Mouse (Mus musculus): ENCODE measurements around the gene Plekhg3. TPM values are rescaled to one million over a fixed set of nuclear protein-coding genes. Genes with fewer than 3 reads are reported as not detected.

Plekhg3 gene
- polyA plus RNA-seq, 1 experiment from 2014 or later, result 8.8 TPM

GRCm38 (mm10) chr12:76554392-76554791, 23.7 kb downstream of the Plekhg3 start:
- Histone ChIP-seq H3K4me2 (ENCODE audit: low read depth, low read length) (no peak overlapping the region), H3K27me3 (replicated peaks; ENCODE audit: control insufficient read depth, insufficient read depth, low read length) (no peaks in the 10 kb centered on the region), H3K9ac (ENCODE audit: low read depth, low read length) (no peak overlapping the region), H3K4me1 (ENCODE audit: control insufficient read depth, insufficient read depth, low read length) (peaks cover 68% of the 10 kb centered on the region), H3K4me3 (ENCODE audit: low read length) (no peak overlapping the region), H3K27ac (ENCODE audit: low read length) (peak overlapping the region; percentile 92), H3K36me3 (ENCODE audit: control insufficient read depth, insufficient read depth, low read length) (no peaks in the 10 kb centered on the region), H3K9me3 (ENCODE audit: control insufficient read depth, low read length) (no peaks in the 10 kb centered on the region)
- WGBS, result 57% methylated on average over 3 of the region's 3 CpGs
- ATAC-seq, result no peak

- H3K9me3 ChIP-seq (ENCODE audit: control insufficient read depth, low read length), result no peaks in the 10 kb centered on the region
- H3K4me2 ChIP-seq (ENCODE audit: low read depth, low read length), result no peak overlapping the region
- H3K36me3 ChIP-seq (ENCODE audit: control insufficient read depth, insufficient read depth, low read length), result no peaks in the 10 kb centered on the region; the same call in 1 of the 2 replicates
- no peak overlapping the region for H3K4me3 ChIP-seq (ENCODE audit: low read length)
- H3K4me1 ChIP-seq (ENCODE audit: control insufficient read depth, insufficient read depth, low read length), result peaks cover 64% of the 10 kb centered on the region
- 88% methylated on average over 3 of the region's 3 CpGs for WGBS
- no peaks in the 10 kb centered on the region for H3K27me3 ChIP-seq (replicated peaks; ENCODE audit: control insufficient read depth, insufficient read depth, low read length)
- H3K9ac ChIP-seq (ENCODE audit: low read depth, low read length), result no peak overlapping the region
- ATAC-seq, result no peak
- 0 out of 2 replicates have a peak overlapping the region, but pooled peaks have one; percentile 23 for H3K27ac ChIP-seq (ENCODE audit: low read length)
These were observed 24.2 kb downstream of the Plekhg3 start for GRCm38 (mm10) chr12:76554871-76555386.

- no peak for ATAC-seq
- H3K36me3 ChIP-seq (ENCODE audit: control insufficient read depth, insufficient read depth, low read length), result peaks cover 8% of the 10 kb centered on the region
- H3K4me3 ChIP-seq (ENCODE audit: low read length), result no peak overlapping the region
- H3K9ac ChIP-seq (ENCODE audit: low read depth, low read length), result no peak overlapping the region
- peaks cover 60% of the 10 kb centered on the region for H3K4me1 ChIP-seq (ENCODE audit: control insufficient read depth, insufficient read depth, low read length)
- no peaks in the 10 kb centered on the region for H3K9me3 ChIP-seq (ENCODE audit: control insufficient read depth, low read length)
- WGBS, result 79% methylated on average over 7 of the region's 7 CpGs
- H3K4me2 ChIP-seq (ENCODE audit: low read depth, low read length), result no peak overlapping the region
- no peak overlapping the region for H3K27ac ChIP-seq (ENCODE audit: low read length)
- H3K27me3 ChIP-seq (replicated peaks; ENCODE audit: control insufficient read depth, insufficient read depth, low read length), result no peaks in the 10 kb centered on the region
These were observed 25.5 kb downstream of the Plekhg3 start for GRCm38 (mm10) chr12:76556187-76556586.

- peak overlapping the region; percentile 25; the same call in 1 of the 2 replicates for H3K9ac ChIP-seq (ENCODE audit: low read depth, low read length)
- H3K4me1 ChIP-seq (ENCODE audit: control insufficient read depth, insufficient read depth, low read length), result peaks cover 56% of the 10 kb centered on the region
- H3K9me3 ChIP-seq (ENCODE audit: control insufficient read depth, low read length), result no peaks in the 10 kb centered on the region
- WGBS, result 25% methylated on average over 6 of the region's 6 CpGs
- no peak overlapping the region for H3K4me3 ChIP-seq (ENCODE audit: low read length)
- H3K4me2 ChIP-seq (ENCODE audit: low read depth, low read length), result no peak overlapping the region
- no peaks in the 10 kb centered on the region for H3K27me3 ChIP-seq (replicated peaks; ENCODE audit: control insufficient read depth, insufficient read depth, low read length)
- peak overlapping the region; percentile 49 for H3K27ac ChIP-seq (ENCODE audit: low read length)
- H3K36me3 ChIP-seq (ENCODE audit: control insufficient read depth, insufficient read depth, low read length), result peaks cover 8% of the 10 kb centered on the region
- no peak for ATAC-seq
These were observed 26.2 kb downstream of the Plekhg3 start for GRCm38 (mm10) chr12:76556745-76557389.

GRCm38 (mm10) chr12:76558206-76558605, 27.5 kb downstream of the Plekhg3 start:
- Histone ChIP-seq H3K9ac (ENCODE audit: low read depth, low read length) (no peak overlapping the region), H3K4me1 (ENCODE audit: control insufficient read depth, insufficient read depth, low read length) (peaks cover 43% of the 10 kb centered on the region), H3K27me3 (replicated peaks; ENCODE audit: control insufficient read depth, insufficient read depth, low read length) (no peaks in the 10 kb centered on the region), H3K36me3 (ENCODE audit: control insufficient read depth, insufficient read depth, low read length) (peaks cover 11% of the 10 kb centered on the region), H3K27ac (ENCODE audit: low read length) (peak overlapping the region; percentile 79), H3K4me2 (ENCODE audit: low read depth, low read length) (no peak overlapping the region), H3K9me3 (ENCODE audit: control insufficient read depth, low read length) (no peaks in the 10 kb centered on the region), H3K4me3 (ENCODE audit: low read length) (no peak overlapping the region)
- 41% methylated on average over 5 of the region's 5 CpGs for WGBS
- ATAC-seq, result peak; percentile 91

- H3K9ac ChIP-seq (ENCODE audit: low read depth, low read length), result no peak overlapping the region
- peaks cover 15% of the 10 kb centered on the region for H3K36me3 ChIP-seq (ENCODE audit: control insufficient read depth, insufficient read depth, low read length)
- no peak overlapping the region for H3K4me2 ChIP-seq (ENCODE audit: low read depth, low read length)
- H3K4me3 ChIP-seq (ENCODE audit: low read length), result no peak overlapping the region
- no peak overlapping the region for H3K27ac ChIP-seq (ENCODE audit: low read length)
- no peak for ATAC-seq
- no peaks in the 10 kb centered on the region for H3K27me3 ChIP-seq (replicated peaks; ENCODE audit: control insufficient read depth, insufficient read depth, low read length)
- WGBS, result 81% methylated on average over 4 of the region's 4 CpGs
- H3K4me1 ChIP-seq (ENCODE audit: control insufficient read depth, insufficient read depth, low read length), result peaks cover 9% of the 10 kb centered on the region; the same call in 1 of the 2 replicates
- no peaks in the 10 kb centered on the region for H3K9me3 ChIP-seq (ENCODE audit: control insufficient read depth, low read length)
These were observed 31.5 kb downstream of the Plekhg3 start for GRCm38 (mm10) chr12:76562196-76562595.

GRCm38 (mm10) chr12:76566284-76566683, 35.6 kb downstream of the Plekhg3 start:
- peaks cover 14% of the 10 kb centered on the region for H3K36me3 ChIP-seq (ENCODE audit: control insufficient read depth, insufficient read depth, low read length)
- no peaks in the 10 kb centered on the region for H3K9me3 ChIP-seq (ENCODE audit: control insufficient read depth, low read length)
- H3K4me1 ChIP-seq (ENCODE audit: control insufficient read depth, insufficient read depth, low read length), result no peaks in the 10 kb centered on the region
- no peak overlapping the region for H3K4me3 ChIP-seq (ENCODE audit: low read length)
- H3K27me3 ChIP-seq (replicated peaks; ENCODE audit: control insufficient read depth, insufficient read depth, low read length), result no peaks in the 10 kb centered on the region
- no peak overlapping the region for H3K27ac ChIP-seq (ENCODE audit: low read length)
- H3K9ac ChIP-seq (ENCODE audit: low read depth, low read length), result no peak overlapping the region
- 86% methylated on average over 10 of the region's 10 CpGs for WGBS
- no peak overlapping the region for H3K4me2 ChIP-seq (ENCODE audit: low read depth, low read length)
- ATAC-seq, result no peak

GRCm38 (mm10) chr12:76570221-76570940, 39.7 kb downstream of the Plekhg3 start:
- H3K9me3 ChIP-seq (ENCODE audit: control insufficient read depth, low read length), result no peaks in the 10 kb centered on the region
- H3K4me1 ChIP-seq (ENCODE audit: control insufficient read depth, insufficient read depth, low read length), result no peaks in the 10 kb centered on the region
- H3K36me3 ChIP-seq (ENCODE audit: control insufficient read depth, insufficient read depth, low read length), result peaks cover 15% of the 10 kb centered on the region
- no peak for ATAC-seq
- H3K9ac ChIP-seq (ENCODE audit: low read depth, low read length), result no peak overlapping the region
- H3K27ac ChIP-seq (ENCODE audit: low read length), result no peak overlapping the region
- H3K27me3 ChIP-seq (replicated peaks; ENCODE audit: control insufficient read depth, insufficient read depth, low read length), result no peaks in the 10 kb centered on the region
- no peak overlapping the region for H3K4me3 ChIP-seq (ENCODE audit: low read length)
- no peak overlapping the region for H3K4me2 ChIP-seq (ENCODE audit: low read depth, low read length)
- 65% methylated on average over 9 of the region's 9 CpGs for WGBS

GRCm38 (mm10) chr12:76571266-76571665, 40.6 kb downstream of the Plekhg3 start:
- no peak overlapping the region for H3K9ac ChIP-seq (ENCODE audit: low read depth, low read length)
- no peak overlapping the region for H3K4me3 ChIP-seq (ENCODE audit: low read length)
- ATAC-seq, result no peak
- H3K36me3 ChIP-seq (ENCODE audit: control insufficient read depth, insufficient read depth, low read length), result peaks cover 21% of the 10 kb centered on the region
- no peaks in the 10 kb centered on the region for H3K27me3 ChIP-seq (replicated peaks; ENCODE audit: control insufficient read depth, insufficient read depth, low read length)
- H3K27ac ChIP-seq (ENCODE audit: low read length), result no peak overlapping the region
- H3K9me3 ChIP-seq (ENCODE audit: control insufficient read depth, low read length), result no peaks in the 10 kb centered on the region
- 81% methylated on average over 10 of the region's 10 CpGs for WGBS
- H3K4me2 ChIP-seq (ENCODE audit: low read depth, low read length), result no peak overlapping the region
- H3K4me1 ChIP-seq (ENCODE audit: control insufficient read depth, insufficient read depth, low read length), result no peaks in the 10 kb centered on the region
